Mouse (Mus musculus): Measurements from ENCODE around the gene Mrpl27. TPM values are rescaled to one million over a fixed set of nuclear protein-coding genes. Genes with fewer than 3 reads are reported as not detected.

Mrpl27 gene
- polyA plus RNA-seq, 1 experiment from 2014 or later, result 134 TPM

GRCm38 (mm10) chr11:94701401-94702215 lies 48.0 kb downstream of the Mrpl27 start:
- peak overlapping the region; percentile 51 for H3K4me2 ChIP-seq (replicated peaks)
- peak overlapping the region; percentile 8; the same call in 1 of the 2 replicates for H3K4me3 ChIP-seq (replicated peaks)
- H3K4me1 ChIP-seq (replicated peaks), result peaks cover 14% of the 10 kb centered on the region
- peak overlapping the region; percentile 10; the same call in 1 of the 2 replicates for H3K27ac ChIP-seq
- H3K27me3 ChIP-seq (replicated peaks), result no peaks in the 10 kb centered on the region; the same call in 1 of the 2 replicates
- H3K9ac ChIP-seq, result no peak overlapping the region
- H3K9me3 ChIP-seq, result no peaks in the 10 kb centered on the region
- ATAC-seq, result peak; percentile 37; the same call in 1 of the 2 replicates
- no peaks in the 10 kb centered on the region for H3K36me3 ChIP-seq
- 30% methylated on average over 27 of the region's 27 CpGs for WGBS

GRCm38 (mm10) chr11:94702216-94702610 lies 48.6 kb downstream of the Mrpl27 start:
- Histone ChIP-seq H3K27ac (peak overlapping the region; percentile 10; the same call in 1 of the 2 replicates), H3K27me3 (replicated peaks) (no peaks in the 10 kb centered on the region; the same call in 1 of the 2 replicates), H3K36me3 (no peaks in the 10 kb centered on the region), H3K4me3 (replicated peaks) (no peak overlapping the region), H3K9me3 (no peaks in the 10 kb centered on the region), H3K4me1 (replicated peaks) (peaks cover 14% of the 10 kb centered on the region), H3K4me2 (replicated peaks) (peak overlapping the region; percentile 51; the same call in 1 of the 2 replicates), H3K9ac (no peak overlapping the region)
- 33% methylated on average over 3 of the region's 3 CpGs for WGBS
- no peak for ATAC-seq

- Histone ChIP-seq H3K27me3 (replicated peaks) (no peaks in the 10 kb centered on the region; the same call in 1 of the 2 replicates), H3K4me2 (replicated peaks) (no peak overlapping the region), H3K4me1 (replicated peaks) (peaks cover 14% of the 10 kb centered on the region), H3K27ac (0 out of 2 replicates have a peak overlapping the region, but pooled peaks have one; percentile 9), H3K36me3 (no peaks in the 10 kb centered on the region), H3K4me3 (replicated peaks) (no peak overlapping the region), H3K9ac (no peak overlapping the region), H3K9me3 (no peaks in the 10 kb centered on the region)
- ATAC-seq, result no peak
- WGBS, result 42% methylated on average over 7 of the region's 7 CpGs
Measured at GRCm38 (mm10) chr11:94704020-94704419, 50.5 kb downstream of the Mrpl27 start.

GRCm38 (mm10) chr11:94704472-94704871 lies 50.9 kb downstream of the Mrpl27 start, which contains the start of gene Gm11541:
Gm11541 (minus strand) TSS chr11:94704499.
- Histone ChIP-seq H3K4me3 (replicated peaks) (no peak within 1 kb of the TSS), H3K27ac (0 out of 2 replicates have a peak within 1 kb of the TSS, but pooled peaks have one; percentile 9), H3K27me3 (replicated peaks) (no peaks in the 10 kb centered on the region; the same call in 1 of the 2 replicates), H3K9me3 (no peaks in the 10 kb centered on the region), H3K36me3 (no peaks in the 10 kb centered on the region), H3K4me1 (replicated peaks) (peaks cover 14% of the 10 kb centered on the region), H3K4me2 (replicated peaks) (no peak within 1 kb of the TSS), H3K9ac (no peak within 1 kb of the TSS)
- 0 out of 2 replicates have a peak, but pooled peaks have one; percentile 10 for ATAC-seq
- WGBS, result 65% methylated on average over 5 of the region's 5 CpGs

Other genes starting within 250 kb of the Mrpl27 start
- gene Cacna1g, start 179.6 kb upstream of the Mrpl27 start, polyA plus RNA-seq (2015; fragmentation: Nextera tagmentation; extraction: Ambion mirVana), result 5.2 and 7.9 TPM in 2 replicates
- gene Spata20, start 167.6 kb upstream of the Mrpl27 start, polyA plus RNA-seq (2015; fragmentation: Nextera tagmentation; extraction: Ambion mirVana), result 0.06 TPM in 1 of 2 replicates, not detected in the other
- gene Epn3, start 153.8 kb upstream of the Mrpl27 start, polyA plus RNA-seq (2015; fragmentation: Nextera tagmentation; extraction: Ambion mirVana), result 2.1 and 3.3 TPM in 2 replicates
- gene Mycbpap, start 132.0 kb upstream of the Mrpl27 start, polyA plus RNA-seq (2015; fragmentation: Nextera tagmentation; extraction: Ambion mirVana), result 2.0 and 2.2 TPM in 2 replicates
- gene Rsad1, start 104.5 kb upstream of the Mrpl27 start, polyA plus RNA-seq (2015; fragmentation: Nextera tagmentation; extraction: Ambion mirVana), result 2.8 and 3.4 TPM in 2 replicates
- 1.0 and 1.4 TPM in 2 replicates for gene Chad, start 88.7 kb upstream of the Mrpl27 start, polyA plus RNA-seq (2015; fragmentation: Nextera tagmentation; extraction: Ambion mirVana)
- gene Acsf2, start 51.9 kb upstream of the Mrpl27 start, polyA plus RNA-seq (2015; fragmentation: Nextera tagmentation; extraction: Ambion mirVana), result 3.0 and 4.2 TPM in 2 replicates
- 232 and 251 TPM in 2 replicates for gene Lrrc59, start 24.0 kb upstream of the Mrpl27 start, polyA plus RNA-seq (2015; fragmentation: Nextera tagmentation; extraction: Ambion mirVana)
- 16.2 and 18.0 TPM in 2 replicates for gene Eme1, start 197 bp downstream of the Mrpl27 start, polyA plus RNA-seq (2015; fragmentation: Nextera tagmentation; extraction: Ambion mirVana)
- gene Xylt2, start 23.7 kb downstream of the Mrpl27 start, polyA plus RNA-seq (2015; fragmentation: Nextera tagmentation; extraction: Ambion mirVana), result 16.1 and 16.6 TPM in 2 replicates
- gene Gm11541, start 50.7 kb downstream of the Mrpl27 start, polyA plus RNA-seq (2015; fragmentation: Nextera tagmentation; extraction: Ambion mirVana), result 0.43 and 0.54 TPM in 2 replicates
- 0.14 TPM in 1 of 2 replicates, not detected in the other for gene Cdc34b, start 88.0 kb downstream of the Mrpl27 start, polyA plus RNA-seq (2015; fragmentation: Nextera tagmentation; extraction: Ambion mirVana)
- gene Tmem92, start 128.9 kb downstream of the Mrpl27 start, polyA plus RNA-seq (2015; fragmentation: Nextera tagmentation; extraction: Ambion mirVana), result 0.06 TPM in 1 of 2 replicates, not detected in the other